Mouse (Mus musculus): ENCODE data around the gene Naxd. TPM values are rescaled to one million over a fixed set of nuclear protein-coding genes. Genes with fewer than 3 reads are reported as not detected.
"Not testable (repeated sequence)": the region's sequence is repeated elsewhere in the genome, so short reads cannot be mapped to it uniquely, and the experiment has no call there.

Naxd gene
- total and polyA plus RNA-seq, 3 experiments, result 38.2 to 78.6 (median 56.3) TPM

- H3K4me3 ChIP-seq (ENCODE audit: low read depth, low read length), result no peak overlapping the region
- no peaks in the 10 kb centered on the region for H3K9me3 ChIP-seq (replicated peaks)
- DNase-seq (ENCODE audit: low spot score) (no peak), ATAC-seq (ENCODE audit: extremely low read depth, insufficient number of reproducible peaks, low FRiP score, poor library complexity, severe bottlenecking) (no peak)
- TF ChIP-seq CTCF (IDR thresholded peaks at IDR 0.05; ENCODE audit: low read depth, low read length) (no peak), GATA2 (IDR thresholded peaks at IDR 0.05; ENCODE audit: borderline replicate concordance, low read depth, low read length) (no peak), GATA1 (IDR thresholded peaks at IDR 0.05; ENCODE audit: borderline replicate concordance, low read length) (no peak), TAL1 (conservative IDR thresholded peaks at IDR 0.05; ENCODE audit: low read depth, low read length) (no peak), POLR2AphosphoS5 (IDR thresholded peaks at IDR 0.05; ENCODE audit: insufficient replicate concordance, low read depth, low read length) (no peak)
- no peaks in the 10 kb centered on the region for H3K36me3 ChIP-seq (replicated peaks)
- peaks cover 15% of the 10 kb centered on the region for H3K27me3 ChIP-seq (ENCODE audit: insufficient read depth, low read length)
- H3K4me1 ChIP-seq (ENCODE audit: insufficient read depth, low read depth, low read length), result peaks cover 3% of the 10 kb centered on the region; the same call in 1 of the 2 replicates
Measured at GRCm38 (mm10) chr8:11461847-11462246, 35.5 kb upstream of the Naxd start.

GRCm38 (mm10) chr8:11462641-11463040, 34.7 kb upstream of the Naxd start:
- H3K9me3 ChIP-seq (replicated peaks), result no peaks in the 10 kb centered on the region; the same call in 1 of the 2 replicates
- TF ChIP-seq GATA2 (IDR thresholded peaks at IDR 0.05; ENCODE audit: borderline replicate concordance, low read depth, low read length), result no peak
- TF ChIP-seq TAL1 (conservative IDR thresholded peaks at IDR 0.05; ENCODE audit: low read depth, low read length), result no peak
- no peak for TF ChIP-seq CTCF (IDR thresholded peaks at IDR 0.05; ENCODE audit: low read depth, low read length)
- no peak for TF ChIP-seq POLR2AphosphoS5 (IDR thresholded peaks at IDR 0.05; ENCODE audit: insufficient replicate concordance, low read depth, low read length)
- no peak for TF ChIP-seq GATA1 (IDR thresholded peaks at IDR 0.05; ENCODE audit: borderline replicate concordance, low read length)
- H3K4me3 ChIP-seq (ENCODE audit: low read depth, low read length), result no peak overlapping the region
- peaks cover 3% of the 10 kb centered on the region; the same call in 1 of the 2 replicates for H3K4me1 ChIP-seq (ENCODE audit: insufficient read depth, low read depth, low read length)
- H3K27me3 ChIP-seq (ENCODE audit: insufficient read depth, low read length), result peaks cover 14% of the 10 kb centered on the region
- ATAC-seq (ENCODE audit: extremely low read depth, insufficient number of reproducible peaks, low FRiP score, poor library complexity, severe bottlenecking) (no peak), DNase-seq (ENCODE audit: low spot score) (no peak)
- no peaks in the 10 kb centered on the region for H3K36me3 ChIP-seq (replicated peaks)

- TF ChIP-seq POLR2AphosphoS5 (IDR thresholded peaks at IDR 0.05; ENCODE audit: insufficient replicate concordance, low read depth, low read length) (no peak), GATA2 (IDR thresholded peaks at IDR 0.05; ENCODE audit: borderline replicate concordance, low read depth, low read length) (no peak), TAL1 (conservative IDR thresholded peaks at IDR 0.05; ENCODE audit: low read depth, low read length) (no peak), GATA1 (IDR thresholded peaks at IDR 0.05; ENCODE audit: borderline replicate concordance, low read length) (no peak)
- DNase-seq (ENCODE audit: low spot score) (no peak), ATAC-seq (ENCODE audit: extremely low read depth, insufficient number of reproducible peaks, low FRiP score, poor library complexity, severe bottlenecking) (no peak)
- H3K9me3 ChIP-seq (replicated peaks), result no peaks in the 10 kb centered on the region; the same call in 1 of the 2 replicates
- H3K4me3 ChIP-seq (ENCODE audit: low read depth, low read length), result no peak overlapping the region
- H3K27me3 ChIP-seq (ENCODE audit: insufficient read depth, low read length), result peaks cover 9% of the 10 kb centered on the region
- H3K36me3 ChIP-seq (replicated peaks), result no peaks in the 10 kb centered on the region
- H3K4me1 ChIP-seq (ENCODE audit: insufficient read depth, low read depth, low read length), result no peaks in the 10 kb centered on the region
Measured at GRCm38 (mm10) chr8:11463541-11463888, 33.8 kb upstream of the Naxd start.

DNA sequence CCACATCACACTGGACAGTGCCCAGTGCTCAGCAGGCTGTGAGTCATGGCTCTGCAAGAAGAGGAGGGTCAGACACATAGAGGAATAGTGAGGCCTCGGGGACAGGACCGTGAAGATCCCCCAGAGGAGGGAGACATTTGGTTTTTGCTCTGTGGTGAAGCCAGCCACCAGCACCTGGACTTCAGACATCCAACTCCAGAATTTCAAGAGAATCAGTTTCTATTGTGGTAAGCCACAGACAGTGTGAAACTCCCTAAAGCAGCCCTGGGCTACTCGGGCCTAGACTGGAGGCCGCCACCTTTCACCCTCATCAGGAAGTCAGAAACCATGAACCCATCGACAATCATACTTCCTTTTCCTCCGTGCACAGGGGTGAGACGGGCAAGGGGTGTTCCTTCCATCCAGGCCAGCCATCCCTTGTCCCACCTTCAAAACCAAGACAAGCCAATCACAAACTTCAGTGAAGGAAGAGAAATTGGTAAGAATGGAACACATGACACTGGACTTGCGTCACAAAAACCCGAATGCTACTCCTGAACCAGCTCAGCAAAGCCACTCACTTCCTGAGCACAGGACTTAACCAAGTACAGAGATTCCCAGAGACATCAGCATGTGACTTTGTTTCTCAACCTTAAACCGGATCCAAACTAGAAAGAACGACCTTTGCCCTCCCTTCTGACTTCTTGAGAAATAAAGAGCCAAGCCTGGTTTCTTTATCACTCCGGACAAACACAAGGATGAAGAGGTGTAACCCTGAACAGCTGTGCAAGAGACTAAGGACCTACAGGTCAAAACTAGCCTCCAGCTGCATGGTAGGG, 33.2 kb upstream of the Naxd start:
- no peak for TF ChIP-seq POLR2AphosphoS5 (IDR thresholded peaks at IDR 0.05; ENCODE audit: insufficient replicate concordance, low read depth, low read length)
- no peak for TF ChIP-seq GATA2 (IDR thresholded peaks at IDR 0.05; ENCODE audit: borderline replicate concordance, low read depth, low read length)
- TF ChIP-seq CTCF (IDR thresholded peaks at IDR 0.05; ENCODE audit: low read depth, low read length), result no peak
- no peak for TF ChIP-seq TAL1 (conservative IDR thresholded peaks at IDR 0.05; ENCODE audit: low read depth, low read length)
- TF ChIP-seq GATA1 (IDR thresholded peaks at IDR 0.05; ENCODE audit: borderline replicate concordance, low read length), result no peak
- no peak overlapping the region for H3K4me3 ChIP-seq (ENCODE audit: low read depth, low read length)
- H3K36me3 ChIP-seq (replicated peaks), result no peaks in the 10 kb centered on the region
- peaks cover 9% of the 10 kb centered on the region for H3K27me3 ChIP-seq (ENCODE audit: insufficient read depth, low read length)
- no peaks in the 10 kb centered on the region; the same call in 1 of the 2 replicates for H3K9me3 ChIP-seq (replicated peaks)
- no peak for ATAC-seq (ENCODE audit: extremely low read depth, insufficient number of reproducible peaks, low FRiP score, poor library complexity, severe bottlenecking)
- DNase-seq (ENCODE audit: low spot score), result no peak
- no peaks in the 10 kb centered on the region for H3K4me1 ChIP-seq (ENCODE audit: insufficient read depth, low read depth, low read length)

DNA sequence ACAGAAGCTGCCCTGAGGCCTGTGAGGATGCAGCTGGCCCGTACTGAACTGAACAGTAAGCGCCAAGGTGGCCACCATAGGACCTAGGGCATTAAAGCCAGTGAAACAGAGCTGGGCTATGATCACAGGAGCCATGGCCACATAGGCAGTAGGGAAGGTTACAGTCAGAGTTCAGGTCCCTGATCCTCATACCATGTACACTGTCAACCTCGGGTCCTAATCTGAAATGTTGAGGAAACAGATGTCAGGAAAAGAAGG, 32.7 kb upstream of the Naxd start:
- Histone ChIP-seq H3K4me1 (ENCODE audit: insufficient read depth, low read depth, low read length) (no peaks in the 10 kb centered on the region), H3K36me3 (replicated peaks) (no peaks in the 10 kb centered on the region), H3K4me3 (ENCODE audit: low read depth, low read length) (no peak overlapping the region), H3K9me3 (replicated peaks) (no peaks in the 10 kb centered on the region; the same call in 1 of the 2 replicates), H3K27me3 (ENCODE audit: insufficient read depth, low read length) (peaks cover 9% of the 10 kb centered on the region)
- no peak for TF ChIP-seq POLR2AphosphoS5 (IDR thresholded peaks at IDR 0.05; ENCODE audit: insufficient replicate concordance, low read depth, low read length)
- TF ChIP-seq GATA1 (IDR thresholded peaks at IDR 0.05; ENCODE audit: borderline replicate concordance, low read length), result no peak
- TF ChIP-seq TAL1 (conservative IDR thresholded peaks at IDR 0.05; ENCODE audit: low read depth, low read length), result no peak
- no peak for TF ChIP-seq GATA2 (IDR thresholded peaks at IDR 0.05; ENCODE audit: borderline replicate concordance, low read depth, low read length)
- TF ChIP-seq CTCF (IDR thresholded peaks at IDR 0.05; ENCODE audit: low read depth, low read length), result no peak
- DNase-seq (ENCODE audit: low spot score), result no peak
- no peak for ATAC-seq (ENCODE audit: extremely low read depth, insufficient number of reproducible peaks, low FRiP score, poor library complexity, severe bottlenecking)

DNA sequence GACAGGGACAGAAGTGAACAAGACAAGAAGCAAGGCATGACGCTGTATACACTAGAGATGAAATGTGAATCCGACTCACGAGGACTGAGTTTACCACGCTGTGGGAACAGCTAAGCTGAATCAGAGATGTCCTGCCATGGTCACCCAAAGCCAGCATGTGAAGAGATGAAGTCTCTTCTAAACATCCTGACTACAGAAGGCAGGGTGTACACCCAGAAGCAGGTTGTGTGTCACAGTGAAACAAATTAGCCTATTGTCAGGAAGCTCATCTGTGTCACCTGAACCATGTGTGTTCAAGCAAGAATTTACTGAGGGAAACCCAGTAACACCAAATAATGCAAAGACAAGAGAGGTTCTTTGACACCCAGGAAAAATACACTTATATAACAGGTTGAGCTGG, 31.7 kb upstream of the Naxd start:
- Histone ChIP-seq H3K4me1 (ENCODE audit: insufficient read depth, low read depth, low read length) (no peaks in the 10 kb centered on the region), H3K36me3 (replicated peaks) (no peaks in the 10 kb centered on the region), H3K27me3 (ENCODE audit: insufficient read depth, low read length) (peaks cover 9% of the 10 kb centered on the region), H3K4me3 (ENCODE audit: low read depth, low read length) (no peak overlapping the region), H3K9me3 (replicated peaks) (no peaks in the 10 kb centered on the region; the same call in 1 of the 2 replicates)
- DNase-seq (ENCODE audit: low spot score) (no peak), ATAC-seq (ENCODE audit: extremely low read depth, insufficient number of reproducible peaks, low FRiP score, poor library complexity, severe bottlenecking) (no peak)
- TF ChIP-seq POLR2AphosphoS5 (IDR thresholded peaks at IDR 0.05; ENCODE audit: insufficient replicate concordance, low read depth, low read length) (no peak), GATA2 (IDR thresholded peaks at IDR 0.05; ENCODE audit: borderline replicate concordance, low read depth, low read length) (no peak), GATA1 (IDR thresholded peaks at IDR 0.05; ENCODE audit: borderline replicate concordance, low read length) (no peak), CTCF (IDR thresholded peaks at IDR 0.05; ENCODE audit: low read depth, low read length) (no peak), TAL1 (conservative IDR thresholded peaks at IDR 0.05; ENCODE audit: low read depth, low read length) (no peak)

DNA sequence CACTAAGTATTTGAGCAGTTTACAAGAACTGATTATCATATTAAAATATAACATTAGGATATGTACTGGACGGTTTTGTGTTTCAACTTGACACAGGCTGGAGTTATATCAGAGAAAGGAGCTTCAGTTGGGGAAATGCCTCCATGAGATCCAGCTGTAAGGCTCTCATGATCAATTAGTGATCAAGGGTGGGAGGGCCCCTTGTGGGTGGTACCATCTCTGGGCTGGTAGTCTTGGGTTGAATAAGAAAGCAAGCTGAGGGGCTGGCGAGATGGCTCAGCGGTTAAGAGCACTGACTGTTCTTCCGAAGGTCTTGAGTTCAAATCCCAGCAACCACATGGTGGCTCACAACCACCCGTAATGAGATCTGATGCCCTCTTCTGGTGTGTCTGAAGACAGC, 30.8 kb upstream of the Naxd start:
- peaks cover 17% of the 10 kb centered on the region for H3K27me3 ChIP-seq (ENCODE audit: insufficient read depth, low read length)
- not testable (repeated sequence) for ATAC-seq (ENCODE audit: extremely low read depth, insufficient number of reproducible peaks, low FRiP score, poor library complexity, severe bottlenecking); H3K36me3 ChIP-seq (replicated peaks); H3K9me3 ChIP-seq (replicated peaks); DNase-seq (ENCODE audit: low spot score); H3K4me3 ChIP-seq (ENCODE audit: low read depth, low read length); H3K4me1 ChIP-seq (ENCODE audit: insufficient read depth, low read depth, low read length)
